Mouse (Mus musculus): ENCODE results near the gene Cyp2c54. TPM values are rescaled to one million over a fixed set of nuclear protein-coding genes. Genes with fewer than 3 reads are reported as not detected.

Cyp2c54 gene
- not detected in 2 replicates for polyA plus RNA-seq (2012; ENCODE audit: low replicate concordance)

GRCm38 (mm10) chr19:40073701-40074100 is at the start of gene Cyp2c54:
Cyp2c54 (minus strand) TSS chr19:40073827.

GRCm38 (mm10) chr19:40089421-40089820 is 15.8 kb upstream of the Cyp2c54 start, which contains the start of gene Cyp2c50:
Cyp2c50 (plus strand) TSS chr19:40089688.

GRCm38 (mm10) chr19:39992140-39992539 is 81.5 kb downstream of the Cyp2c54 start, which contains the start of gene Cyp2c37:
Cyp2c37 (plus strand) TSS chr19:39992424.

Other genes with a start within 250 kb of the Cyp2c54 start
- not detected in 2 replicates for gene Cyp2c69, start 187.0 kb downstream of the Cyp2c54 start, polyA plus RNA-seq (2012; ENCODE audit: low replicate concordance)
- gene Cyp2c37, start 81.4 kb downstream of the Cyp2c54 start, polyA plus RNA-seq (2012; ENCODE audit: low replicate concordance), result not detected in 2 replicates
- gene Cyp2c50, start 15.9 kb upstream of the Cyp2c54 start, polyA plus RNA-seq (2012; ENCODE audit: low replicate concordance), result not detected in 2 replicates
- not detected in 2 replicates for gene Cyp2c70, start 113.5 kb upstream of the Cyp2c54 start, polyA plus RNA-seq (2012; ENCODE audit: low replicate concordance)
- 3.9 and 28.3 TPM in 2 replicates for gene Pdlim1, start 198.0 kb upstream of the Cyp2c54 start, polyA plus RNA-seq (2012; ENCODE audit: low replicate concordance)